Mouse (Mus musculus): ENCODE data around the gene Nwd2.

- TF ChIP-seq CTCF (IDR thresholded peaks at IDR 0.05; ENCODE audit: control insufficient read depth, insufficient read depth, low read length), result no peak
- no peak for TF ChIP-seq POLR2A (IDR thresholded peaks at IDR 0.05; ENCODE audit: borderline replicate concordance, control insufficient read depth, low read depth, low read length)
Measured at GRCm38 (mm10) chr5:63743426-63743825, 94.5 kb downstream of the Nwd2 start.

Measured in bone marrow, adult 2 months (tissue).